In the genomic region with DNA sequence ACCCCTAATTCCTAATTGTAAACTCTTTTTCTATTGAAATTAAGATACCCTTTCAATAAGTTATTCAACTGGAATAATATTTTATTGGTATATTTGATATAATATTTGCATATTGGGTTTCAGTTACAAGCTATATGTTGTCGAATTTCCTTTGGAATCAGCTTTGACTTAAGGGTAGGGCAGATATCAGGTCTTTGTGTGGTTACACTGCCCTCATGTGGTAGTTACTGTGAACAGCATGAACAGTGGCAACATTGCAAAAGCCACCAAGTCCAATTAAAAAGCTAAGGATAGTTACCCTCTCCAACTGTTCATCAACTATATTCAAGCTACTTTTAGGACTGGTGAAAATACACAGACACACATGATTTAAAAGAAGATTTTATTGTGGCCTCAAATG, we compare ENCODE assay signal across 7 mouse cellular contexts. TPM values are rescaled to one million over a fixed set of nuclear protein-coding genes. Genes with fewer than 3 reads are reported as not detected.
DNase-seq lines count a peak whose midpoint lies in the region.

No protein-coding gene starts in this region.

- H3K4me1 ChIP-seq in limb, embryonic 10.5 days: no peaks in the 10 kb centered on the region

- DNase-seq in layer of hippocampus, adult 11-12 months (ENCODE audit: low spot score): peak; percentile 21
- no peak for DNase-seq in layer of hippocampus, adult 9-11 months
- DNase-seq in ES-CJ7 (ENCODE audit: low read depth, low spot score) (peak; percentile 74), R1 (ENCODE audit: low read depth, low spot score) (peak; percentile 52)
- peak; percentile 33 for DNase-seq in limb, embryonic 10.5 days (ENCODE audit: low spot score)
- DNase-seq in spleen, postnatal 14 days (ENCODE audit: low spot score in 2 of 2): no peak
- DNase-seq in cerebellum, adult 18-20 months: no peak

- WGBS in limb, embryonic 10.5 days: 69% methylated on average over 1 of the region's 1 CpGs

- H3K9me3 ChIP-seq in limb, embryonic 10.5 days (replicated peaks): no peaks in the 10 kb centered on the region

- no peak overlapping the region for H3K27ac ChIP-seq in limb, embryonic 10.5 days

- no peaks in the 10 kb centered on the region for H3K36me3 ChIP-seq in limb, embryonic 10.5 days

- no peak overlapping the region for H3K4me3 ChIP-seq in limb, embryonic 10.5 days

- no peaks in the 10 kb centered on the region for H3K27me3 ChIP-seq in limb, embryonic 10.5 days (ENCODE audit: low read depth, poor library complexity, severe bottlenecking)

RNA-seq across cellular contexts. Expression of a gene that starts 11.6 kb away (rescaled TPM):
- polyA plus RNA-seq in limb, embryonic 10.5 days (2016; fragmentation: Nextera tagmentation; extraction: Ambion mirVana): not detected in 2 replicates

Comparison
In these comparisons a context has a peak if more than half of its experiments do, and no peak if none do; other contexts are left out.
1. DNase-seq: peak in layer of hippocampus, adult 11-12 months (single experiment), ES-CJ7 (single experiment), R1 (single experiment) and limb, embryonic 10.5 days (single experiment); none in layer of hippocampus, adult 9-11 months (single experiment), spleen, postnatal 14 days (0 of 2) and cerebellum, adult 18-20 months (0 of 2).